Mouse (Mus musculus): ENCODE data around the gene D330020A13Rik. TPM values are rescaled to one million over a fixed set of nuclear protein-coding genes. Genes with fewer than 3 reads are reported as not detected.

Gene D330020A13Rik
- total RNA-seq (2012; rRNA removed), result not detected in 2 replicates
- not detected for polyA plus RNA-seq (2012; ENCODE audit: insufficient read depth in 1 of 2, insufficient read length in 2 of 2, low read depth in 1 of 2, low replicate concordance in 2 of 2, missing spikeins in 1 of 2)

DNA sequence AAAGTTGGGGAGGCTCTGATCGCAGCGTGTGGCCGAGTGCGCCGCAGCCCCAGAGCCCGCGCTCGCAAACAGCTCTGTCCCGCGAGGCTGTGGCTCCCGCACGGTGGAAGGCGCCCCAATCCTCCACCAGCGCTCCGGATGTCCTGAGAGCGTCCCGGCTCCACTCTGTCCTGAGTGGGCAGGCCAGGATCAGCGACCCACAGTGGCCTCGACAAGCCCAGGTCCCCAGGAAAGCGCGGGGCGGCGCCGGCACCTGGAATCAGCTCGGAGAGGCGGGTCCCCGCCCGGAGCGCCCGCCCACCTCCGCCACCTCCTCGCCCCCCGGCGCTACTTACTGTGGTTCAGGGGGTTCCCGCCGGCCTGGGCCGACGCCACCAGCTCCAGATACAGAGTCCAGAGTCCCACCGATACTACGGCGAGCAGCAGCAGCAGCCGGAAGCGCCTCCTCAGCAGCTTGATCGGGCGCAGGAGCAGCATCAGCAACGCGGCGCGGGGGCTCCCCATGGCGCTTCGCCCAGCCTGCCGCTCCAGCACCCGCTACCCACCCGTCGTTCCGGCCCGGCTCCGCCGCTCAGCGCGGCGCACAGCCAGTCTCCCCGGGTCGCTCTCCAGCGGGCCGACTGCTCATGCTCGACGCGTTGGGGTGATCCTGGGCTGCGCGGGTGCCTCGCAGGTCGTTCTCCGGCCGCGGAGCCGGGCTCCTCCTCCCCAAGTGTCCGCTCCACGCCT, at the start of gene D330020A13Rik, which contains the start of gene B4galnt3:
TSS of gene D330020A13Rik (plus strand) at position 309 of the 729 bp plus-strand sequence.
TSS of gene B4galnt3 (minus strand) at position 504 of the 729 bp plus-strand sequence.
- Histone ChIP-seq H3K36me3 (ENCODE audit: control insufficient read depth in 1 of 2, insufficient read depth in 2 of 2, low read length in 2 of 2) (no peaks in the 10 kb centered on the region), H3K9ac (ENCODE audit: control insufficient read depth, low read depth, low read length, poor library complexity, severe bottlenecking) (no peak within 1 kb of the TSS), H3K4me1 (ENCODE audit: control insufficient read depth in 1 of 2, insufficient read depth in 2 of 2, low read length in 2 of 2) (no peaks in the 10 kb centered on the region), H3K79me2 (ENCODE audit: control insufficient read depth, insufficient read depth, low read length, poor library complexity) (no peaks in the 10 kb centered on the region), H3K27ac (ENCODE audit: control insufficient read depth, low read depth, low read length) (no peak within 1 kb of the TSS), H3K4me3 (ENCODE audit: control insufficient read depth in 1 of 2, insufficient read depth in 1 of 2, low read depth in 2 of 2, low read length in 2 of 2) (no peak within 1 kb of the TSS), H3K27me3 (ENCODE audit: control insufficient read depth in 1 of 2, insufficient read depth in 2 of 2, low read length in 2 of 2) (peaks cover 2% of the 10 kb centered on the region in 2 experiments; a peak in 3 of 4 replicates), H3K9me3 (replicated peaks; ENCODE audit: insufficient read depth, low read length) (no peaks in the 10 kb centered on the region)
- no peak for TF ChIP-seq POLR2AphosphoS2 (IDR thresholded peaks at IDR 0.05; ENCODE audit: low read length)
- TF ChIP-seq MEF2A (IDR thresholded peaks at IDR 0.05; ENCODE audit: extremely low read depth, insufficient replicate concordance, low read depth, low read length, poor library complexity, severe bottlenecking), result no peak
- no peak for TF ChIP-seq KAT2A (conservative IDR thresholded peaks at IDR 0.05; ENCODE audit: low read depth, low read length)
- no peak for TF ChIP-seq POLR2AphosphoS5 (IDR thresholded peaks at IDR 0.05; ENCODE audit: borderline replicate concordance, low read depth, low read length)
- TF ChIP-seq ELF1 (IDR thresholded peaks at IDR 0.05; ENCODE audit: low read depth, low read length), result no peak
- no peak for TF ChIP-seq GATA1 (IDR thresholded peaks at IDR 0.05; ENCODE audit: low read depth, low read length)
- no peak for TF ChIP-seq CHD2 (IDR thresholded peaks at IDR 0.05; ENCODE audit: low read length)
- TF ChIP-seq SIN3A (IDR thresholded peaks at IDR 0.05; ENCODE audit: low read length), result no peak
- TF ChIP-seq TBP (IDR thresholded peaks at IDR 0.05; ENCODE audit: low read depth, low read length), result no peak
- no peak for TF ChIP-seq MAZ (IDR thresholded peaks at IDR 0.05; ENCODE audit: low read depth, low read length)
- TF ChIP-seq MYB (IDR thresholded peaks at IDR 0.05; ENCODE audit: low read depth, low read length), result no peak
- TF ChIP-seq ZKSCAN1 (IDR thresholded peaks at IDR 0.05; ENCODE audit: low read depth, low read length), result no peak
- no peak for TF ChIP-seq ZNF384 (IDR thresholded peaks at IDR 0.05; ENCODE audit: low read depth, low read length)
- TF ChIP-seq MYC (IDR thresholded peaks at IDR 0.05; ENCODE audit: low read depth, low read length), result no peak
- no peak for TF ChIP-seq NRF1 (IDR thresholded peaks at IDR 0.05; ENCODE audit: insufficient read depth, low read depth, low read length, poor library complexity, severe bottlenecking)
- no peak for TF ChIP-seq TAL1 (IDR thresholded peaks at IDR 0.05; ENCODE audit: low read length)
- TF ChIP-seq RAD21 (IDR thresholded peaks at IDR 0.05; ENCODE audit: low read depth, low read length), result no peak
- no peak for DNase-seq (ENCODE audit: low read depth, low spot score)

DNA sequence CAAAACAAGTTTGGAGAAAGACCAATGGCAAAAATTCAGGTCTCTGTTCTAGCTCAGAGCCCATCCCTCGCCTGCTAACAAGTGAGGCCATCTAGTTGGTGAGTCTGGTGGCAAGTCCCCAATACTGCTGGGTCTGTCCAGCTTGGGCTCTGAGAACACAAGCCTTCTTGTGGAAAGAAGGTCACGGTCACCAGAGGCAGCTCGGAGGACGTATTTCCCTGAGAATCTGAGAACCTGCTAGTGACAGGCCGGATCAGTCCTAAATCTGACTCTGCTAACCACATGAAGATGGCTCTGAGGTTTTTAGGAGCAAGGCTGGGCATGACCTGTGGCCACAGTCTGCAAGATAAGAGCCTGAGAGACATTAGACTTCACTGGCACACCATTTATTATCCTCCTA, 47.5 kb upstream of the D330020A13Rik start:
- H3K36me3 ChIP-seq (ENCODE audit: control insufficient read depth in 1 of 2, insufficient read depth in 2 of 2, low read length in 2 of 2), result peaks cover 0 to 5% of the 10 kb centered on the region in 2 experiments; a peak in 1 of 4 replicates
- peaks cover 0 to 8% of the 10 kb centered on the region in 2 experiments; a peak in 2 of 4 replicates for H3K4me1 ChIP-seq (ENCODE audit: control insufficient read depth in 1 of 2, insufficient read depth in 2 of 2, low read length in 2 of 2)
- peaks cover 12 to 19% of the 10 kb centered on the region in 2 experiments for H3K27me3 ChIP-seq (ENCODE audit: control insufficient read depth in 1 of 2, insufficient read depth in 2 of 2, low read length in 2 of 2)
- no peak overlapping the region for H3K4me3 ChIP-seq (ENCODE audit: control insufficient read depth in 1 of 2, insufficient read depth in 1 of 2, low read depth in 2 of 2, low read length in 2 of 2)
- TF ChIP-seq MYC (IDR thresholded peaks at IDR 0.05; ENCODE audit: low read depth, low read length) (no peak), HCFC1 (IDR thresholded peaks at IDR 0.05; ENCODE audit: low read depth, low read length) (no peak)
- no peak overlapping the region for H3K27ac ChIP-seq (ENCODE audit: control insufficient read depth, low read depth, low read length)
- H3K9me3 ChIP-seq (replicated peaks; ENCODE audit: insufficient read depth, low read length), result no peaks in the 10 kb centered on the region
- no peaks in the 10 kb centered on the region for H3K79me2 ChIP-seq (ENCODE audit: control insufficient read depth, insufficient read depth, low read length, poor library complexity)
- DNase-seq (ENCODE audit: low read depth, low spot score), result no peak
- H3K9ac ChIP-seq (ENCODE audit: control insufficient read depth, low read depth, low read length, poor library complexity, severe bottlenecking), result no peak overlapping the region

Measured in MEL (cell line).